Mouse (Mus musculus): ENCODE results near the gene Pitpnm1. TPM values are rescaled to one million over a fixed set of nuclear protein-coding genes. Genes with fewer than 3 reads are reported as not detected.

Pitpnm1 gene
- polyA plus RNA-seq, 1 experiment: 358 TPM

GRCm38 (mm10) chr19:4148819-4149218 is 49.0 kb downstream of the Pitpnm1 start:
- H3K36me3 ChIP-seq (ENCODE audit: control insufficient read depth, insufficient read depth, low read length): peaks cover 22% of the 10 kb centered on the region
- DNase-seq (ENCODE audit: low read depth in 1 of 2, low spot score in 2 of 2): no peak
- H3K27ac ChIP-seq (ENCODE audit: insufficient read depth, low read length): peak overlapping the region; percentile 86
- H3K4me3 ChIP-seq (ENCODE audit: extremely low read depth, insufficient read depth, insufficient read length): peak overlapping the region; percentile 77
- H3K4me1 ChIP-seq (ENCODE audit: control insufficient read depth, insufficient read depth, insufficient read length): peaks cover 50% of the 10 kb centered on the region
- no peaks in the 10 kb centered on the region for H3K27me3 ChIP-seq (ENCODE audit: control insufficient read depth, insufficient read depth, low read length)
- TF ChIP-seq POLR2A (IDR thresholded peaks at IDR 0.05; ENCODE audit: low read depth, low read length) (no peak), CTCF (IDR thresholded peaks at IDR 0.05; ENCODE audit: extremely low read depth, insufficient read depth, insufficient read length, insufficient replicate concordance) (no peak)
- WGBS: 6% methylated on average over 8 of the region's 8 CpGs

DNA sequence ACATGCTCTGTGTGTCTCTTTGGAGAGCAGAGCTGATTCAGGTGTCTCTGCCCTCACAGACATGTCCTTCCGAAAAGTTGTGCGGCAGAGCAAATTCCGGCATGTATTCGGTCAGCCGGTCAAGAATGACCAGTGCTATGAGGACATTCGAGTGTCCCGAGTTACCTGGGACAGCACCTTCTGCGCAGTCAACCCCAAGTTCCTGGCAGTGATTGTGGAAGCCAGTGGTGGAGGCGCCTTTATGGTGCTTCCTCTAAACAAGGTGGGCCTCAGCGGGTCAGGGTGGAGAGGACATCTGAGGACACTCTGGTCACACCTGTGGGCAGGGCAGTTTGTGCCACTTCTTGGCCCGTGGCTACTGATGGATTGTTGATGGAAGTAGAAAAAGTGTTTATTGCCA is 49.5 kb downstream of the Pitpnm1 start:
- H3K4me3 ChIP-seq (ENCODE audit: extremely low read depth, insufficient read depth, insufficient read length): peak overlapping the region; percentile 77
- H3K27ac ChIP-seq (ENCODE audit: insufficient read depth, low read length): peak overlapping the region; percentile 86
- H3K27me3 ChIP-seq (ENCODE audit: control insufficient read depth, insufficient read depth, low read length): no peaks in the 10 kb centered on the region
- peaks cover 50% of the 10 kb centered on the region for H3K4me1 ChIP-seq (ENCODE audit: control insufficient read depth, insufficient read depth, insufficient read length)
- no peak for DNase-seq (ENCODE audit: low read depth in 1 of 2, low spot score in 2 of 2)
- 60% methylated on average over 11 of the region's 11 CpGs for WGBS
- no peak for TF ChIP-seq CTCF (IDR thresholded peaks at IDR 0.05; ENCODE audit: extremely low read depth, insufficient read depth, insufficient read length, insufficient replicate concordance)
- no peak for TF ChIP-seq POLR2A (IDR thresholded peaks at IDR 0.05; ENCODE audit: low read depth, low read length)
- H3K36me3 ChIP-seq (ENCODE audit: control insufficient read depth, insufficient read depth, low read length): peaks cover 22% of the 10 kb centered on the region

- 0 out of 2 replicates have a peak overlapping the region, but pooled peaks have one; percentile 77 for H3K4me3 ChIP-seq (ENCODE audit: extremely low read depth, insufficient read depth, insufficient read length)
- H3K36me3 ChIP-seq (ENCODE audit: control insufficient read depth, insufficient read depth, low read length): peaks cover 22% of the 10 kb centered on the region
- no peak overlapping the region; the same call in 1 of the 2 replicates for H3K27ac ChIP-seq (ENCODE audit: insufficient read depth, low read length)
- WGBS: 88% methylated on average over 17 of the region's 17 CpGs
- DNase-seq (ENCODE audit: low read depth in 1 of 2, low spot score in 2 of 2): no peak
- H3K27me3 ChIP-seq (ENCODE audit: control insufficient read depth, insufficient read depth, low read length): no peaks in the 10 kb centered on the region
- H3K4me1 ChIP-seq (ENCODE audit: control insufficient read depth, insufficient read depth, insufficient read length): peaks cover 45% of the 10 kb centered on the region
- TF ChIP-seq POLR2A (IDR thresholded peaks at IDR 0.05; ENCODE audit: low read depth, low read length): no peak
- no peak for TF ChIP-seq CTCF (IDR thresholded peaks at IDR 0.05; ENCODE audit: extremely low read depth, insufficient read depth, insufficient read length, insufficient replicate concordance)
These were observed 50.1 kb downstream of the Pitpnm1 start for GRCm38 (mm10) chr19:4149764-4150461.

DNA sequence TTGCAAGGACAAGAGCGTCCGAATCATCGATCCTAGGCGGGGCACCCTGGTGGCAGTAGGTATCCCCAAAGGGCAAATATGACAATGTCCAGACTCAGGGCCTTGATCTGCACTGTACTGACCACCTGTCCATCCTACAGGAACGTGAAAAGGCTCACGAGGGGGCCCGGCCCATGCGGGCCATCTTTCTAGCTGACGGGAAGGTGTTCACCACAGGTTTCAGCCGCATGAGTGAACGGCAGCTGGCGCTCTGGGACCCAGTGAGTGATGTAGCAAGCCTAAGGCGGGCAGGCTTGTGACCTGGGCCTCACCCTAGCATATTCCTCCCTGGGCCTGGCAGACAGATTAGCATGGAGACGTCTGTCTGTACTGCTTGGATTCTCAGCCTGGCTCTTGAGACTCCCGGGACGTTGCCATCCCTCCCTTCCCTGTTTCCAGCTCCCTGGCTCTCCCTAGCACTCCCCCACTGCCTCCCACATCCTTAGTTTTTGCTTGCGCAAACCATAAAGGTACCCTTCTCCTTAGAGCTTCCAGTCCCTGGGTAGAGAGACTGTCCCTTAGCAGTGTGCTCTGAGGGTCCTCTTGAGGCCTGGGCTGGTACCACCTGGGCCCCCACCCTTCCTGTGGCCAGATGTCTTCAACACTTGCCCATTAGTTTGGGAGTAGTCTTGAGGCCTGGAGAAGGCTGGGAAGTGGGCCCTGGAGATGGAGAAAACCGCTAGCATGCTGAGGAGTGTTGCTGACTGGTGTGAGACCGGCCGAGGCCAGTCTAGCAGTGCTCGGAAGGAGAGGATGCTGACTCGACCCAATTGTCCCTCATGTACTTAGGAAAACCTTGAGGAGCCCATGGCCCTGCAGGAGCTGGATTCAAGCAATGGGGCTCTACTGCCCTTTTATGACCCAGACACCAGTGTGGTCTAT is 51.0 kb downstream of the Pitpnm1 start:
- Histone ChIP-seq H3K4me1 (ENCODE audit: control insufficient read depth, insufficient read depth, insufficient read length) (peaks cover 39% of the 10 kb centered on the region), H3K27me3 (ENCODE audit: control insufficient read depth, insufficient read depth, low read length) (no peaks in the 10 kb centered on the region), H3K27ac (ENCODE audit: insufficient read depth, low read length) (no peak overlapping the region; the same call in 1 of the 2 replicates), H3K36me3 (ENCODE audit: control insufficient read depth, insufficient read depth, low read length) (peaks cover 24% of the 10 kb centered on the region), H3K4me3 (ENCODE audit: extremely low read depth, insufficient read depth, insufficient read length) (no peak overlapping the region)
- no peak for DNase-seq (ENCODE audit: low read depth in 1 of 2, low spot score in 2 of 2)
- TF ChIP-seq CTCF (IDR thresholded peaks at IDR 0.05; ENCODE audit: extremely low read depth, insufficient read depth, insufficient read length, insufficient replicate concordance) (no peak), POLR2A (IDR thresholded peaks at IDR 0.05; ENCODE audit: low read depth, low read length) (no peak)
- 77% methylated on average over 22 of the region's 22 CpGs for WGBS

- WGBS: 88% methylated on average over 5 of the region's 5 CpGs
- Histone ChIP-seq H3K36me3 (ENCODE audit: control insufficient read depth, insufficient read depth, low read length) (peaks cover 30% of the 10 kb centered on the region), H3K4me1 (ENCODE audit: control insufficient read depth, insufficient read depth, insufficient read length) (peaks cover 41% of the 10 kb centered on the region), H3K27ac (ENCODE audit: insufficient read depth, low read length) (no peak overlapping the region), H3K4me3 (ENCODE audit: extremely low read depth, insufficient read depth, insufficient read length) (no peak overlapping the region), H3K27me3 (ENCODE audit: control insufficient read depth, insufficient read depth, low read length) (no peaks in the 10 kb centered on the region)
- no peak for DNase-seq (ENCODE audit: low read depth in 1 of 2, low spot score in 2 of 2)
- TF ChIP-seq CTCF (IDR thresholded peaks at IDR 0.05; ENCODE audit: extremely low read depth, insufficient read depth, insufficient read length, insufficient replicate concordance) (no peak), POLR2A (IDR thresholded peaks at IDR 0.05; ENCODE audit: low read depth, low read length) (no peak)
These were observed 51.7 kb downstream of the Pitpnm1 start for GRCm38 (mm10) chr19:4151488-4151860.

DNA sequence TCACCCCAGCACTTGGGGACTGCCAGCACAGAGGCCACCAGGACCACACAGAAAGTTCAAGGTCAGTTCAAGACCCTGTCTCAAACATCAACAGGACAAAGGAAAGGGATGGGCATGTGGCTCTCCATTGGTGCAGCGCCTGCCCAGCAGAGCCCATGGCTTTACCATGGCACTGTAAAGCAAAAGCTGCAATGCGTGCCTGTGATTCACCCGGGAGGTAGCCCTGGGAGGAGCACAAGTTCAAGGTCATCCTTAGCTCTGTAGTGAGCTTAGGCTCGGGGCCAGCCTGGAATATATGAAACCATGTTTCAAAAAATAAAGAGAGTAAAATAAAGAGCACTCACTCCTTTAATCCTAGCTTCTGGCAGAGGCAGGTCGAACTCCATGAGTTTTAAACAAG is 52.1 kb downstream of the Pitpnm1 start:
- Histone ChIP-seq H3K27ac (ENCODE audit: insufficient read depth, low read length) (no peak overlapping the region), H3K4me3 (ENCODE audit: extremely low read depth, insufficient read depth, insufficient read length) (no peak overlapping the region), H3K4me1 (ENCODE audit: control insufficient read depth, insufficient read depth, insufficient read length) (peaks cover 36% of the 10 kb centered on the region), H3K36me3 (ENCODE audit: control insufficient read depth, insufficient read depth, low read length) (peaks cover 35% of the 10 kb centered on the region), H3K27me3 (ENCODE audit: control insufficient read depth, insufficient read depth, low read length) (no peaks in the 10 kb centered on the region)
- TF ChIP-seq CTCF (IDR thresholded peaks at IDR 0.05; ENCODE audit: extremely low read depth, insufficient read depth, insufficient read length, insufficient replicate concordance) (no peak), POLR2A (IDR thresholded peaks at IDR 0.05; ENCODE audit: low read depth, low read length) (no peak)
- WGBS: 88% methylated on average over 5 of the region's 5 CpGs
- no peak for DNase-seq (ENCODE audit: low read depth in 1 of 2, low spot score in 2 of 2)
